Mouse (Mus musculus) kidney, adult 2 months (tissue): ENCODE results near the gene Uap1.

Experiments used
- CTCF ChIP-seq: fragments of 200-500 bp; conservative IDR thresholded peaks from 2 replicates; pipeline ENCODE4 v1.5.1; 2011; ENCODE audit warnings: low read depth, mild to moderate bottlenecking, control low read depth, low read length, moderate library complexity, mixed read lengths; ENCODE audit not compliant: insufficient read depth, insufficient read length
- POLR2A ChIP-seq: fragments of 200-500 bp; IDR thresholded peaks from one replicate; pipeline ENCODE4 v1.6.1; 2011; ENCODE audit warnings: low read depth, low read length, control low read depth

- TF ChIP-seq CTCF (no peak), POLR2A (no peak)
Measured at GRCm38 (mm10) chr1:170141626-170142025, 33.1 kb downstream of the Uap1 start.
